Mouse (Mus musculus) layer of hippocampus, adult 18-20 months (tissue): ENCODE data around the gene Shc2. TPM values are rescaled to one million over a fixed set of nuclear protein-coding genes. Genes with fewer than 3 reads are reported as not detected.

ENCODE experiments used
- DNase-seq, 2 experiments: peaks; one replicate each; pipeline ENCODE4 v3.0.0; 2022; ENCODE audit warnings: low spot score in 2 of 2
- total RNA-seq, 2 experiments: library from RNA; stranded (reverse); gene quantifications; 2 replicates each; pipeline ENCODE4 v1.2.3; 2021

Gene Shc2
- total RNA-seq, 2 experiments from 2014 or later: 41.5 to 43.4 TPM

DNA sequence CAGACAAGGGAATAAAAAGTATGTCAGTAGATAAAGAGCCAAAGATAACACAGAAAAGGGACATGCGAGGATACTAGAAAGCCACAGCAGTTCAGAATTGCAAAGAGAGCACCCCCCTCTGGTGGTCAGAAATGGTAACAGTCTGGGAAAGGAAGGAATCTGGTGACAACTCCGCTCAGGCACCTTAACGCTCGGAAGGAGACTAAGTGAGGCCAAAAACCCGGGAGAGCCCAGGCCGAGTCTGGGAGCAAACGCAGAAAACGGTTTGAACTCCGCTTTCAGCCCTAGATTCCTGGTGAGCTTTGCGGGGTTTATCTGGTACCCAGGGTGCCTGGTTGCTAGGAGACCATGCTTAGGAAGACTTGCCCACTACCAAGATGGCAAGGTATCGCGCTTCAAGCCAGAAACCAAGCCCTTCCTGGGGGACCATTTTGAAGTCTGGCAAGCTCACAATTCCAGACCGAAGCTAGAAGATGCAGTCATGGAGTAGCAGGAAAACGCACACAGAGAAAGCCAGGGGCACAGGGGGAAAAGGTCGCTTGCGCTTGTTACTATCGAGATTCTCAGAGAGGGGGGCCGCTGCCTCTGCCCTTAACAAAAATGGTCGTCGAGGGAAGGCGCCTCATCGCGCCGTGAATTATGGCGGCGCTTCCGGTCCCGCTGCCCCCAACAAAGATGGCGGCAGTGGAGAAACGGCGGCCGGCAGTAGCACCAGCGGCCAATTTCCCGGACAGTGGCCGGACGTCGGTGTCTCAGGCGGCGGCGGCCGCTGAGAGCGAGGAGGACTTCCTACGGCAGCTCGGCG lies 31.3 kb upstream of the Shc2 start, which contains the start of gene Tpgs1:
Tpgs1 (plus strand) TSS at position 599 of the 805 bp plus-strand sequence.
- peak; percentile 87 to 96 for DNase-seq

DNA sequence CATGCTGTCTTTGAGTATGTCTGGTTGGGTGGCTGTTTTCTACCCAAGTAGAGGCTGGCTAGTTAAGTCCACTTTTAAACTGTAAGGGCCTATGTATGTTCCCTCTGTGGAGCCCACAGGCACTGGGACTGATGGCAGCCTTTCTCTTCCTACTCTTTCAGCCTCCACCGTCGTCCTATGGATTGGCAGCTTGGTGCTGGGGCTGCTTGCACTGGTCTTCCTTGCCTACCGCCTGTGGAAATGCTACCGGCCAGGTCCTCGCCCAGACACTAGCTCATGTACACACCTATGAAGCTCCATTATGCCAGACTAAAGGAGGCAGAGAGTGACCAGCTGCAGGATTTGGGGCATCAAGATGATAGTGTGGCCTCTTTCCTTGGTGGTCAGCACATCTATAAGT lies 30.4 kb upstream of the Shc2 start:
- DNase-seq: no peak

DNA sequence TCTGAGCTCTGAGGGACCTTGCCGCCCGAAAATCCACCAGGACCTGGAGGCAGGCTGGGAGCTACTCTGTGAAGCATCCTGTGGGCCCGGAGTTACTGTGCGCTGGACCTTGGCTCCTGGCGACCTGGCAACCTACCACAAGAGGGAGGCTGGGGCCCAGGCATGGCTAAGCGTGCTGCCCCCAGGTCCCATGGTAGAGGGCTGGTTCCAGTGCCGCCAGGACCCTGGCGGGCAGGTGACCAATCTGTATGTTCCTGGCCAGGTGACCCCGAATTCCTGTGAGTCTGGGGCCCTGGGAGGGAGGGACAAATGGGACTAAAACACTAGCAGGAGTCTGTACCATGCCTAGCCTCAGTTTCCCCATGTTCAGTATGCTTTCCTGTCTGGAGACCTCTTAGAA lies 28.8 kb upstream of the Shc2 start:
- DNase-seq: no peak

DNA sequence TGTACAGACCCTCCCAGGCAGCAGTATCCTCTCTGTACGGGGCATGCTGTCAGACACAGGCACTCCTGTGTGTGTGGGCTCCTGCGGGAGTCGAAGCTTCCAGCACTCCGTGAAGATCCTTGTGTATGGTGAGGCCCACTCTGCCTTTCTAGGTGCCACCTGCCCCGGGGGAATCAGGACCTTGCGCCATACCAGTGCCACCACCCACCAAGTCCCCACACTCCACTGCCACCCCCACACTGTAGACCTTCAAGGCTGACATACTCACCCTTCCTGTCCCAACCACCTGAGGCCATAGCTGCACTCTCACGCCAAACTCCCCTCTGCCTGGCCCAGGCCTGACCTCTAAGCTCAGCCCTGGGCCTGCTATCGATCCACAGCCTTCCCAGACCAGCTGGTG lies 27.3 kb upstream of the Shc2 start:
- no peak for DNase-seq

DNA sequence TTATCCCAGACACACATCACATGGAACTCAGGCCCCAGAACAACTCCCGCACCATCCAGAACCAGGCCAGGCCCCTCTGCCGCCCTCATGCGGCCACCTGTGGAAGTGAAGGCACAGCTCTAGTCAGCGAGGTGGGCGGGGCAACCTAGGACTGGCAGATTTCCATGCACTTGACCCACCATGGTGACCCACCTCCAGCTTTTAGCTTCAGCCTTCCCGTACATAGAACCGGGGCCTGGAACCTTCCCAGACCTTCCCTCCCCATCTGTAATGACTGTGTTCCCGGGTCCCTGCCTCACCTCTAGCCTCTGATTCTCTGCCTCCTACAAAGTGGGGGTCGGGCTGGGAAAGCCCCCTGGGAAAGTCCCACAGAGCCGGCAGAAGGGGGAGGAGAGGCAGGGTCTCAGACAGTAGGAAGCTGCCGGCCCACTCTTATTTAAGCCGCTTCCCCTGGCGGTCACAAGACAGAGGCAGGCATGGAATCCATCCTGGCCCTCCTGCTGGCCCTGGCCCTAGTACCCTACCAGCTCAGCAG lies 26.5 kb upstream of the Shc2 start, which contains the start of gene Madcam1:
Madcam1 (plus strand) TSS at position 429 of the 535 bp plus-strand sequence.
- peak in 1 of 2 experiments; percentile 73 for DNase-seq

- no peak for DNase-seq
Measured at GRCm38 (mm10) chr10:79661861-79662260, 24.1 kb upstream of the Shc2 start.

- DNase-seq: no peak
Measured at GRCm38 (mm10) chr10:79660298-79660697, 22.6 kb upstream of the Shc2 start.

GRCm38 (mm10) chr10:79658829-79659228 lies 21.1 kb upstream of the Shc2 start:
- no peak for DNase-seq

GRCm38 (mm10) chr10:79654946-79655395 lies 17.3 kb upstream of the Shc2 start:
- peak; percentile 70 to 78 for DNase-seq

DNA sequence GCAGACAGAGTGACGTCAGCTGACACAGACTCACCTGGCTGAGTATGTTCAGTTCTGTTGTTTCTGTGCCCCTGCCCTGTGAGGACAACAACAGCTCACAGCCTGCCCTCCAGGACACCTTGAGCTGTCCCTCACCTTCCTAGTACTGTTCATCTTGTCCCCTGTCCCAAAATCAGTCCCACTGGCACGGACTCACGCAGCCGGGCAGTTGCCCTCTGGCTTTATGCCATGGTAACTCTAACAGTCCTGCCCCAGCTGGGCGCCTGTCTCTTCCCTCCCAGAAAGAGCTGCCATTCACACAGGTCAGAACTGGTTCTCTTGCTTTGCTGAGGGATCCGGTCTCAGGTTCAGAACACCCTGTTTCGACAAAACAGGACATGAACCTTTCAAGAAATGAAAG lies 15.1 kb upstream of the Shc2 start:
- DNase-seq: no peak

GRCm38 (mm10) chr10:79649070-79649751 lies 11.5 kb upstream of the Shc2 start:
- peak; percentile 71 to 89 for DNase-seq

GRCm38 (mm10) chr10:79645711-79646110 lies 8.0 kb upstream of the Shc2 start, which contains the start of gene Odf3l2:
Gene Odf3l2 (minus strand): TSS chr10:79645738.
- no peak for DNase-seq

- DNase-seq: peak; percentile 54 to 65
Measured at GRCm38 (mm10) chr10:79638486-79639204, 927 bp upstream of the Shc2 start.

DNA sequence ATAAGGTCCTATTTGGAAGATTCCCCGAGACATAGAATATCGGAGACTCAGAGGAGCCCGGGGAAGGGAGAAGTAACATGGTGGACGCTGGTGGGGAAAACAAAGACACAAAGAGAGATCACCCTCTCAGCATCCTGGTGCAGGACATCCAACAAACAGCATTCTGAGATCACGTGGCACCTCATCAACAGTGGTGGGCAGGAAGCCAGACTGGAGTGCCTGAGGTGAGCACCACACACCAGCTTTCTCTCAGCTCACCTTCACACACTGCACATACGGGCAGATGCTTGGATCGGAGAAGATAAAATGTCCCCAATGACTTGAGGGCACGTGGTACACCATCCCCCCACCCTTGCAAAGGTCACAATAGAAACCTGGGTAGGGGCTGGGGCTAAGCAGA lies 1.4 kb downstream of the Shc2 start:
- no peak for DNase-seq

GRCm38 (mm10) chr10:79633006-79633777 lies 4.5 kb downstream of the Shc2 start:
- peak in 1 of 2 experiments; percentile 50 for DNase-seq

DNA sequence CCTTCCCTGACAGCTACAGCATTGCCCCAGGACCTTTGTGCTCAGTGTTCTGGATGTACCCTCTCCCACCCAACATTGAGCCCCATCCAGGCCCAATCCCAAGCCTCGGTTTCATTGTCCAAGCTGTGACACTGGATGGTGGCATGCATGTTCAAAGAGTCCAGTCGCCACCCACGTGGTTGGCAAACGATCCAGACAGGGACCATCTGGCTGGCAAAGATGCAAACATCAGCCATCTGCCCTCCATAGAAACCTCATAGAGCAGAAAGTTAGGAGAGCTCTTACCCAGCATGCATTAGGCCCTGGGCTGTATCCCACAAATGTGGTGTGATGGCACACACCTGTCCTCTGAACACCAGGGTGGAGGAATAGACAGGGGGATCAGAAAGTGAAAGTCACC lies 6.3 kb downstream of the Shc2 start:
- DNase-seq: peak; percentile 67 to 80

GRCm38 (mm10) chr10:79628377-79628776 lies 9.3 kb downstream of the Shc2 start:
- no peak for DNase-seq

- DNase-seq: no peak
Measured at GRCm38 (mm10) chr10:79626156-79626555, 11.6 kb downstream of the Shc2 start.

- DNase-seq: no peak
Measured at GRCm38 (mm10) chr10:79625398-79625797, 12.3 kb downstream of the Shc2 start.

- DNase-seq: no peak
Measured at GRCm38 (mm10) chr10:79623950-79624349, 13.8 kb downstream of the Shc2 start.
